Mouse (Mus musculus) gastrocnemius, postnatal 25 days (tissue): ENCODE measurements around the gene Sestd1. TPM values are rescaled to one million over a fixed set of nuclear protein-coding genes. Genes with fewer than 3 reads are reported as not detected.
A peak's percentile ranks its signal among the peaks of the same experiment; 100 is the strongest.

ENCODE experiments used
- DNase-seq: peaks from one replicate; pipeline ENCODE4 v3.0.0; 2022
- total RNA-seq, 2 experiments: library from RNA; stranded (reverse); gene quantifications; 1 replicate in 1 of 2; 2 replicates in 1 of 2; pipeline ENCODE4 v1.2.3; 2021

The Sestd1 gene
- total RNA-seq, 2 experiments from 2014 or later: 9.4 to 10.9 TPM

DNA sequence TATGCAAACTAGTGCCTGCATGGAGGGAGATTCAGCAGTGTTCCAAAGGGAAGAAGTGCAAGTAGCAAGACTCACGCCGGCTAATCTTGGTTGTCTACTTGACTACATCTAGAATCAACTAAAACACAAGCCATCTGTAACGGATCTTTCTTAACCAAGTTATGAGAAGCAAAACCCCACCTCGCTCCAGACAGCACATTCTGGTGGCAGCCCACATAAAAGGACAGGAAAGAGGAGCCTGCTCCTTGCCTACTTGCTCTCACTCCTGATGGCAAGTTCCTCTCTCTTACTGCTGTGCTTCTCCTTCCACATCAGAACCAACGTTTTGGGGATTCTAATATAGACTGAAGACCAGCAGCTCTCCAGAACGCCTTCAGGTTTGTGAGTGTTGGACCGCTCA lies 9.6 kb downstream of the Sestd1 start:
- DNase-seq: no peak

DNA sequence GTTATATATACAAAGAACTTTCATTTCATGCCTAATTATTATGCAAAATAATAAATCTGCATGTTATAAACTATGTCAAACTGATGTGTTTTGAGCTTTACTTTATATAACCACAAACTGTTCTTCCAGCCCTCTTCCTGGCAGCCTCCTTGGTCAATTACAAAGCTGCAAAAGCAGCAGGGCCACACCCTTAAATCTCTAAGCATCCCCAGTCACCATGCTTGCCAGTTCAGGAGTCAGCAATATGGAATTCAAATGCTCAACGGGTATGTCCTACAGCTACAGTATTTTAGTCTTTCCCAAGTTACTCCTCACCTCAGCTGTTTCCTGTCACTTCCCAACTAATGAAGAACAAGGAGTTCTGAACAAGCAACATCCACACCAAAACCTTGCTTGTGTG lies 10.3 kb downstream of the Sestd1 start:
- peak; percentile 45 for DNase-seq

DNA sequence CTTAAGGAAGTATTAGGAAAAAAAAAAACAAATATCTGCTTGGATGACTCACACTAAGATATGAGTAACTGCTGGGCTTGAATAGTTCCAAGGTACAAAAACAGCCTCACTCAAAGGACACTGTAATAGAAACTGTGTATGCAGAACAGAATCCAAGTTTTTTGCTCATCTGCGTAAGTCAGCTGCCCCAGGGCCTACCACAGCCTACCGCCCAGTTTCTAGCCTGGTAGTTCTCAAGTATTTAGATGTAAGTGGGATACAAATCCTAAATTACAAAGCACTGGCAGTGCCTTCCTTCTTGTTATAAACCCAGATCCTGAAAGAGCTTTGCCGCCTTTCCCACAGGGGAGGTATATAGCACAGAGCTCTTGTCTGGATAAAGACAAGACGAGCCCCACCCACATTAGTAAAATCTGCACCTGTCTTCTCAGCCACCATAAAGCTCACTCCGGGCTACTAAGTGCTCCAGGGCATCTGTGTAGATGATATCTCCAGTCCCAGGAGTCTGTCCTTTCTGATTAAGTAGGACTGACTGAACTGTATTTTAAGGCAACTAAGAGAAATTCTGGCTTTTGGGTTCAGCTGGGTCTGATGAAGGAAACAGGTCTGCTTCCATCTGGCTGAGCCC lies 11.7 kb downstream of the Sestd1 start:
- no peak for DNase-seq

DNA sequence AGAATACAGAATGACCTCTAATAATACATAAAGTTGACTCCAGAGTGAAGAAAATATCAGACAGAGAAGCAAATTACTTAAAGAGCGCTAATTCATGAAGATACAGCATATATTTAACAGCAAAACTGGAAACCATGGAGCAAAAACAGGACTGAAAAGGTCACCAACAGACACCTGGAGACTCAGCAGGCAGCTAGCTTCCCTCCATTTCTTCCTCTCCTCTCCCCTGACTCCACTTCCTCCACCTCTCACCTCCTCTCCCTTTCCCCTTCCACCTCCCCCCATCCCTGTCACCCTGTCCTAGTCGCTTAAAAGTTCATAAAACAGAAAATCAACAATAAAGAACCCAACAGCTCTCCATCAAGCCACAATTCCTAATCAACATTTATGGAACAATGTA lies 13.5 kb downstream of the Sestd1 start:
- no peak for DNase-seq

DNA sequence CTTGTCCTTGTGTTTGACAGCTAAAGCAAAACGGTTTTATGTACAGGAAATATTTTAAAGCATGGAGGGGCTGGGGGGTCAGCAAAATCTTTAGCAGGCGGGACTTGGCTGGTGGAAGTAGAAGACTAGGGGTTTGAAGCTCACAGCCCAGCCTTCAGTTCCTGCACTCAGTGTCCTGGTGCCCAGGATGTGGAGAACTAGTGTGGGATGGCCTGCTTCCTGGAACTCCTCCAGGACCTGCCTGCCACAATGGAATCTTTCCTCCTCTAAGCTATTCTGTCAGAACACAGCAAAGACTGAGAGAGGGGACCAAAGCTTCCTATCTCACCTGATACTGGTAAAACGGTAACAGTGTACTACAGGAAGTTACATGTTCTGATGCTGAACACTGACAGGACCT lies 14.4 kb downstream of the Sestd1 start:
- no peak for DNase-seq

DNA sequence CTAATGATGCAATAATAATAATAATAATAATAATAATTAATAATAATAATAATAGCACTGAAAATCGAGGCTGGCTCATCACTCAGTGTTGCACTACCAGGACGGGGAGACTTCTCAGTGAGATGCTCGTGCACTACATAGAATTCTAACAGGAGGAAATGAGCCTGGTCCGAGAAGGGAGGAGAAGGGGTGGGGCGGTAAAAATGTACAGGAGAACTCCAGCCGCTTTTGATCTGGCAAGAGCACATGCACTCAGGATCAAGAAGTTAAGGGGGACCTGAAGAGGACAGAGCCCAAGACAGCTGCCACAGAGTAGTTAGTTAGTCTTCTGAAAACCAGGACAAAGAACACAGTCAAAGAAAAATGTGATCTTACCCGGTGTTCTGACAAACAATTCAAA lies 15.1 kb downstream of the Sestd1 start:
- no peak for DNase-seq

DNA sequence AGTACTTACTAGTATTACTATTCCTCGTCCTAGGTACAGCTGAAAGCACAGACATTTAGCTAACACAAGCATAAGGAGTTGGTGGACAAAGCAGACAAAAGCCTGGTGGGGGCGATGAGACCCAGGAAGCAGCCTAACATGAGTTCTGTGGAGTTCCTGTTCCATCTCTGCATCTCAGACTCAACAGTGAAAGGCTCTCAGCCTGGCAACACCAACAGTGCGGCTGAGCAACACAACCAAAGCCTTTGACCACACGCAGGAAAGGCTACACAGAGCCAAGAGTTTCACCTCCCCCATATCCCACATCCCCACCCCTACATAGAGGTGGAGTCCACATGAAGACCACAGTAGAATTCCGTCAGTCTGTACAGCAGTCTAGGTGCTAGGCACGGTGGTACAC lies 15.8 kb downstream of the Sestd1 start:
- no peak for DNase-seq

DNA sequence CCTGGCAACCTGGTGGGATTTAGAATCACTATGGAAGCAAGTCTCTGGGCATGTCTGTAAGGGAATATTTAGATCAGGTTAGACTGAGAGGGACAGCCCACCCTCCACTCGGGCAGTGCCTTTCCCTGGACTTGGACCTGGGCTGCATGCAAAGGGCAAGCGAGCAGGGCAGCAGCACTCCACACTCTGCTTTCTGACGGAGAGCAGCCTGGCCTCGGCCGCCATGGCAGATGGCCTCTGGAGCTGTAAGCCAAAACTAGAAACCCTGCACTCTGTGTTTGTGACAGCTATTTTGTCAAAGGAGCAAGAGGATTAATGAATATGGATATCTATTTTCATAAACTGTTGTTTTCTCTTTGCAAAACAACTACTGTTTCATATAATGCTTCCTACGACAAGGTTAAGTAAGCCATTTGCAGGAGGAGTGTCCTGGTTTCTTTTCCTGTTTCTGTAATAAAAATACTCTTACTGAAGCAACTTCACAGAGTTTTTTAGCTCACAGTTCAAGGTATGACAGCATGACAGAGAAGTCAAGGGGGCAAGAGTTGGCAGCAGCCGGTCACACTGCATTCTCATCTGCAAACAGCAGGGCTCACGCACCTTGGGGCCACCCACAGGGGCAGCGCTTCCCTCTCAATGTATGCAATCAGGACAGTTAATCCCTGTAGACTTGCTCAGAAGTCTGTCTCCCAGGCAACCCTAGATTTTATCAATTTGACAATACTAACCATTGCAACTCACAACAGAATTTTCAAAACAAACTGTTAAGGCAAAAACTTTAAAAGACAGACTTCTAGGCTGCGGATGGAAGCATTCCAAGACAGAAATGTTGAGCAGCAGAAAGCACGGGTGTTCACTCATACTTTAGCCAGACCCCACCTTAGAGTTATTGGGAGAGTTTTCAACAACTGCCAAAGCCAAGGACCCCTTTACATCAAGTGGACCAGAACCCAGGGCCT lies 16.6 kb downstream of the Sestd1 start:
- no peak for DNase-seq

DNA sequence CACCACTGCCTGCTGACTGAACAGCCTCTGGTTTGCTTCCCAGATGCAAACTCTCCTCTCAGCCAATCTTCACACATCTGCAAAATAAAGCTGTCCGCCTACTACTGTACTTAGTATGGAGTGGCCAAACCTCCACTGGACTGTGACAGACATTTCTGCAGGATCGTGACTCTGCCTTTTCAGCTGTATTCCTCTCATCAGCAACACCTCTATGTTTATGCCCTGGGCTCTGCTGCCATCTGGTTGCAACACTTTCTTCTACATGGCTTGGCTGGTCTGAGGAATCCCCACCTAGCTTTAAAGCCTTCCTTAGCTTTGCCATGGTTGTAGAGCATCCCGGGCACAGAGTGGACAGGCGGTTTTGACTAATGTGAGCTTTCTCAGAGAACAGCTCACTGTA lies 20.3 kb downstream of the Sestd1 start:
- no peak for DNase-seq

DNA sequence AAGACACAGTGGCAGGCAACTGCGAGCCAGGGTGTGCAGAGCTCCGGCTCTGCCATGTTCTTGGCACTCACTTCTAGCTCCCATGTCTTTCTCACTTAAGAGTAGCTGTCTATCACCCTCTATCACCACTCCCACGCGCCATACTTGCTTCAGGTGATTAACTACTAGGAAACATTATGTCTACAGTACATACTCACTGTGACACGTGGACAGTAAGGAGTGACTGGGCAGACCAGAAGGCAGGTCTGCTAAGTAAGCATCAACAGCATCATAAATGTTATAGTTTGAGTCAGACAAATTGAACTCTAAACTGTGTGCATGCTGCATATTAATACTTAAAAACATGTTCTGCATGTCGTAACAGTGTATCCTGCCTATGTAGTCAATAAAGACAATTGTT lies 27.2 kb downstream of the Sestd1 start:
- no peak for DNase-seq

DNA sequence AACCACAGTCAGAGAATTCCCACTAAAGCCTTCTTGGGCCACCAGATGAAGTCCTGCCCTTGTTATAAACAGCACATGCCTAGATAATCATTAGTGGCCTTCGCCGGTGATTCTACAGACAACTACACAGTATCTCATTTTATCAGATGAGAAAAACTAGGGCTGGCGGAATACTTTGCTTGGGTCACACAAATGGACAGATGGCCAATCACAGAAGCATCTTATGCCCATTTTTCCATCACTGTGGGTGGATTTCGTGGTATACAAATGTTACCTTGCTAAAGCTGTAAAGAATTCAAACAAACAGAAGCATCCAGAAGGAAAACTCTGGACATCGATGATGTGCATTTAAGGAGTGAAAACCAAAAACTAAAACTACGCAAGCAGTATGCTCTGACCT lies 28.7 kb downstream of the Sestd1 start:
- no peak for DNase-seq

DNA sequence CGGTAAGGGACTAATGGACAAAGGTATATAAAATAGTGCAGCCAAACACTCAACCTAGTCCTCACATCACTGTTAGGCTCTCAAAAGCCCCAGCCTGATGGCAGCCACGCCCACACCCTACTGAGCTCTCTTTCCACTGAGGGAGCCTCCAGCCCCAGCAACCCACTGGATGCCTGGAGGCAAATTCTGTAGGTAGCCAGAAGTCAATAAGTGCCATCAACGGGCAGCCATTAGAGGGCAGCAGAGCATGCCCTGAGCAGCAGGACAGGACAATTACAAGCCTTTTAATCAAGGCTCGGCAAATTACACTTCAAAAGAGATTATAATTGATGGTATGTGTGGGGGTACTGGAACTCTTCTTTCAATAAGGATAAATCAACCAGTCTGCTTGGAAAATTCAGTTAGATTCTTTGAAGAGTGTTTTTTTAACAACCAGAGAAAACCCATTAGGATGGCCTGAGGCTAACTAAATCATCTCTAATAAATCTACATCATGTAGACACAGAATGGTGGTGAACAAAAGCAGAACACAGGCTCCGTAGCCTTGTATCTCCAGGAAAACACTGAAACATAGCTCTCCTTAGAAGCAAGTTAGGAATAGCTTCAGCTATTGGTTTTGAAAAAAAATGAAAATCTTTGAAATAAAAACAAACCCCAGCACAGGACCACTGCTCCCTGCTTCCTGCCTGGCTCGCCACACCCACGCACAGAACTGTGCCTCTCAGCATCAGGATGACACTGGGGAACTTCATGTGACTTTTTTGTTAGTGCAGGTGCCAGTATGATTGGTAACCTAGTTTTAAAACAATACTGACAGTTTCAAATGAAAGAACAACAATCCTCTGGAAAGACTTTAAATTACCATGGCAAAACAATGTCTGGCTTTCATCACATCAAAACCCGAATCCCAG lies 30.4 kb downstream of the Sestd1 start:
- DNase-seq: no peak

DNA sequence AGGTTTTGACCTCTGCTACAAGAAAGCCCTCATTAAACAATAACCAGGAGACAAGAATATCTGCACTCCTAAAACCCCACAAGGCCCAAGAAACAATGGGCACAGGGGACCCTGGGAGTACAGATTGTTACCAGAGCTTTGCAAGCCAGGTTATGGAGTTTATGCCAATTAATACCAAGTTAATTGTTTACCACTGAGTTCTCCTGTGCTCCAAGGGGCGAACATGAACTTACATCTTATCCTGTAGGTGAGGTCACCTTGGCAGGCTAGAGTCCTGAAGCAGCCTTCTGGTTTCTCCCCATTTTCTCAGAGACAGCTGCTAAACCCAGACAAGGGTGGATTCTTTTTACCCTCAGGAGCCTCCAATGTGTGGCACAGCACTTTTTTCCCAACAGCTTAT lies 32.0 kb downstream of the Sestd1 start:
- DNase-seq: no peak

DNA sequence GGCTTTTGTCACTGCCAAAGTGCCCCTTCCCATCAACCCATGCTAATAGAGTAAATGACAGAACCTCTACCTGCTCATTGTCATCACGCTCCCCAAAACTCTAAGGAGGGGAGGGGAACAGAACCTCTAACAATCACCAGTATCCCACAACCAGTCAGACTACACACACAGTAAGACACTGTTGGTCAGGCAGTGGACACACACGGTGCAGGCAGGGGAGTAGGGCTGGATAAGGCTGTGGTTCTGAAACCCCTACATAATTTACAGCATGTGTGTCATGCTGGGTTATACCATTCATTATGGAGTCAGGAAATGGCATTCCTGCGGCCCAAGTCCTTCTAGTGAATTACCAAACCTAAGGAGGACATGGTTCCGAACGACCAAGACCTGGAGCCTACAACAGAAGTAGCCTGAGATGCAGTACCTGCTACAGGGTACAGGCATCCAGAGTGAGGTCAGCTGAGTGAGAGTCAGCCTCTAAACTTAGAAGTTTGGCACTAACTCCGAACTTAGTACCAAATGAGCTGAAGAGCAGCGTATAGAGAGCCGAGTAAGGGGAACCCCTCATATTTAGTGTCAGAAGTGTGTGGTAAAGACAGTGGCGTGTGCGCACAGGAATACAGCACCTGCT lies 33.1 kb downstream of the Sestd1 start:
- no peak for DNase-seq

DNA sequence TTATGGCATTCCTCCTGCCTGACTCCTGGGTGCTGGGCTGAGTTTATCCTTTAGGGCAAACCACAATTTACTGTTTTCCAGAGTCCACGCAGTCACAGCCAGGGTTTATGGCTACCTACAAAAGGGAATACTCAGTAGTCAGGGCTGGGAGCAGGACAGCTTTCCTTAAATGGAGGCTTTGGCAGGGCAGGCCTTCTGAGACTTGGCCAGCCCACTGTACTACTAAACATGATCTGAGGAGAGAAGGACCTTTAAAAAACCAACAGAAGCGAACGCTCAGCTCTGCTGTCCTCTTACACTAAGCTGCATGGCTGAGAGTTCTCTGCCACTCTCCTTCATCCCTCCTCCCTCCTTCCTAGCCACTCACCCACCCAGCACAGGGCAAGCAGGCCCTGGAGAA lies 34.6 kb downstream of the Sestd1 start:
- peak; percentile 54 for DNase-seq

DNA sequence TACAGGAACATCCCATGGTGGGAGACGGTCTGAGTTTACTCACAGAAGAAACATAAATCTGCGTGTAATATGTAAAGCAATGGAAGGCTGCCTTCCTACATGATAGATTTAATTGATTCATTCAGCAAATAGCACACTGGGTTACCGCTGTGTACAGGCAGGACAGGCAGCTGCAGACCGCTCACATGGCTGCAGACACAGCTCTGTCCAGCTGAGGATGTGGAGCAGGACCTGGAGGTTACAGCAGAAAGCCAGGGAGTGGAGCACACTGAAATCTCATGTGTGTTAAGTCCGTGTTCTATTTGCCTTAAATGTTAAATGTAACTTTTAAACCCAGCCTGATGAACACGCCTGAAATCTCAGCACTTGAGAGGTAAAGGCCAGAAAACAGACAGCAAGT lies 38.1 kb downstream of the Sestd1 start:
- no peak for DNase-seq

DNA sequence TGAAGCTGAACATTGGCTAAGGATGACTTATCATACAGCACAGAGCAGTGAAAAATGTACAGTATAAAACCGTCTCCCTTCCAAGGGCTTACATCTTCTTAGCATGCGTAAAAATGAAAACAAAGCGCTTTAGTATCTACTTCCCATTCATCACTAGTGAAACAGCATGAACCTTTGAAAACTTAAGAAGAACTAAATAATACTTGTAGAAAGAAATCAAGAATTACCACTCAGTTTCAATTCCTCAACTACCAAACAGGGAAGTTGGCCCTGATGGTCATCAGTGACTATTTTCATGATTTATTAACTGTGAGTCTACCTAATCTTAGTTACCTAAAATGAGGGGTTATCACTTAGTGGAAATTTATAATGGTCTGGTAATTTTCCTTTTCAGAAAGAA lies 41.8 kb downstream of the Sestd1 start:
- DNase-seq: no peak

DNA sequence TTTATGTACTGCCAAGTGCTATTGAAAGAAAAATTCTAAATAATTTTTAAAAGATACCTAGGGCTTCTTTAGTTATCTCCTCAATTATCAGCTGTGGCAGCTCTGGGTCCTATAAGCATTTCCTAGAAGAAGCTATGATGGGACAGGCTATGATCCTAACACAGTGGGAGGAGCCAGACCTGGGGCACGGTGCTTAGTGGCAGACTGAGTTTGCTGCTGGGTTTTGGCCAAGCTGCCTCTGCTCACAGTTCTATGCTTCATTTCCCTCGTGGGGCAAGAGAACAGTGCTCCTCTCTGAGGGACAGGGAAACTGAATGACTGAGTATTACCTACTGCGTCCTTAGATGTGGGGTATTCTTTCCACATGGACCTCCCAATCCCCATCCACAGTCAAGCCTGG lies 42.3 kb downstream of the Sestd1 start:
- no peak for DNase-seq

DNA sequence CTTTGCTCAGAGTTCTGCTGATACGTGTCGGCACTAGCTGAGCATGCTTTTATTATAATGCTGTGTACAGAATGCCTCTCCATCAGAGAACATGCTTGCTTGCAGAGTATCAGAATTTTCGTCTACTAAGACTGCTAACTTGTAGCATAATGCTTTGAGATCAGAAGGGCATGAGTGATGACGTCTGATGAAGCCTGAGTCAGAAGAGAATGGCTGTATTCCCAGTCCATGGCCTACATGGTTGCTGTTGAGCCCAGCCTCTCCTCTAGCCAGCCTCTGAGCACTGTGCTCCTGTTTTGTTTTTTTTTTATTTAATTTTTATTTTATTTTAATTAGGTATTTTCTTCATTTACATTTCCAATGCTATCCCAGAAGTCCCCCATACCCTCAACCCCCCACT lies 43.5 kb downstream of the Sestd1 start:
- no peak for DNase-seq

DNA sequence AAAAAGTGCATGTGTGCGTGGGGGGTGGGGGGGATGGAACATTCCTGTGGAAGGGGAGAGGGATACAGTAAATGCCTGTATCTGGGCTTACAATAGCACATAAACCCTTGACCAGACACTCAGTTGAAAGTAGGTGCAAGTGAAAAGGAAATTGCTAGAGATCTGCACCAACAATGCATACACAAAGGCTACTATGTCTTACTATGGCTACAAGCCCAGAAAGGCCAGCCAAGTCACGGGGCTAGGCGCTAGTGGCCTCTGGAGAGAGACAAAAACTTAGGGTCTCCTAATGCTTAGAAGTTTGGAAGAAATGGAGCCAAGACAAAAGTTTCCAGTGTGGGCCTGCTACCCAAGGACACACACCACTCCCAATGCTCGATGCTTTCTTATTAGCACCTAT lies 44.5 kb downstream of the Sestd1 start:
- DNase-seq: no peak

DNA sequence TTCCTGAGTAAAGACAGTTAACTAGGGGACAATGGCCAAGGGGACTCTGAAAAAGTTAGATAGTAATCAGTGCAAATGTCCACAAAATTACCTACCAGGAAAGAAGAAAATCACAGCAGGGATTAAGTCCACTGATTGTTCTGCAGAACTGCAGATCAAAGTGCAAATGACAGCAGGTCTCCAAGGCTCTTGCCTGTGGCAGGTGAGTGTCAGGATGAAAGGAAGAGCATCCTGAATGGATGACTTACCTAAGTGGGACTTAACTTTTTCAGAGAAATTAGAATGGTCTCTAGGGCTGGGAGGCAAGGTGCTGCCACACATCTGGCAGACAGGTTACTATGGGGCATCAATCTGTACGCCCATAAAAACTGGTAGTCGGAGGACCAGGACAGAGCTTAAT lies 47.8 kb downstream of the Sestd1 start:
- DNase-seq: no peak

DNA sequence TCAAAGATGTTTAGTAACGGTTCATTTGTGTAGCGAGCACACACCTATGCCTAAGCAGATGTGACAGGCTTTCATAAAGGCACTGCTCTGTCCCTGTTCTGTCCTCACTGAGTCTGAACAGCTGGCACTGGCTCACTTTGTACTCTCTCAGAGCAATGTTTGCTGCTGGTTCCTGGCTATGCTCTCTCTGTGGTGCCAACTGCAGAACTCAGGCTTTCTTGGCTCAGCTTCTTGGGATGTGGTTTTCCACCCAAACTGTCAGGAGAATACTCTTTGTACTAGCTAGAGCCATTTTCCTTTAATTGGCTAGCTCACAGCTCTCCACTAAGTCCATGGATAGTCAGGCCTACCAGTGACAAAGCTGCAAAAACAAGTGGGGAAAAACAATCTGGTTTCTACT lies 59.4 kb downstream of the Sestd1 start:
- no peak for DNase-seq
